Mouse (Mus musculus) CH12.LX (cell line): ENCODE measurements around the gene Fzd2. TPM values are rescaled to one million over a fixed set of nuclear protein-coding genes. Genes with fewer than 3 reads are reported as not detected.

ENCODE experiments used
- DNase-seq: peaks from one replicate; pipeline ENCODE4 v3.0.0-alpha.2; 2013; ENCODE audit errors: extremely low read depth
- H3K27ac ChIP-seq: 2 replicates; pipeline ENCODE4 v1.5.1; 2012; ENCODE audit warnings: low read depth, mild to moderate bottlenecking, control low read depth, moderate library complexity; ENCODE audit not compliant: insufficient read depth
- H3K27me3 ChIP-seq: replicated peaks from 2 replicates; pipeline ENCODE3; 2012; ENCODE audit warnings: inconsistent platforms
- H3K36me3 ChIP-seq, 2 experiments: replicated peaks in 1 of 2; 2 replicates each; pipeline versions ENCODE3 to v1.6.1; 2012; ENCODE audit warnings: inconsistent platforms in 1 of 2, low read length in 1 of 2, mild to moderate bottlenecking in 1 of 2, mixed read lengths in 1 of 2, moderate library complexity in 1 of 2; ENCODE audit not compliant: control insufficient read depth in 1 of 2, insufficient read depth in 1 of 2
- H3K4me1 ChIP-seq, 2 experiments: 2 replicates each; pipeline ENCODE4 v1.6.1; 2012; ENCODE audit warnings: inconsistent platforms in 1 of 2, moderate library complexity in 1 of 2; ENCODE audit not compliant: insufficient read depth in 2 of 2, control insufficient read depth in 1 of 2
- H3K4me2 ChIP-seq: 2 replicates; pipeline ENCODE4 v1.6.1; 2012; ENCODE audit warnings: low read depth, mild to moderate bottlenecking, control low read depth; ENCODE audit not compliant: poor library complexity, insufficient read depth, severe bottlenecking
- H3K4me3 ChIP-seq, 3 experiments: fragments of 150-350 bp in 1 of 3; sonication (generic) in 1 of 3; replicated peaks in 1 of 3; 2 replicates each; pipeline versions ENCODE3 to v1.5.1; 2011 to 2012; ENCODE audit warnings: low read depth in 2 of 3, low read length in 2 of 3, mild to moderate bottlenecking in 2 of 3, moderate library complexity in 2 of 3, control low read depth in 1 of 3, improper control_type of control experiment in 1 of 3, inconsistent platforms in 1 of 3, mixed read lengths in 1 of 3; ENCODE audit not compliant: poor library complexity in 1 of 3
- H3K79me2 ChIP-seq: replicated peaks from 2 replicates; pipeline ENCODE4 v1.6.1; 2012; ENCODE audit warnings: mild to moderate bottlenecking, moderate library complexity; ENCODE audit not compliant: control insufficient read depth, poor library complexity, insufficient read depth, severe bottlenecking; ENCODE audit errors: extremely low read depth
- H3K9ac ChIP-seq: 2 replicates; pipeline ENCODE4 v1.6.1; 2012; ENCODE audit warnings: low read depth, mild to moderate bottlenecking, control low read depth, moderate library complexity; ENCODE audit not compliant: insufficient read depth
- H3K9me3 ChIP-seq: replicated peaks from 2 replicates; pipeline ENCODE3; 2012; ENCODE audit warnings: low read length, inconsistent platforms, mixed read lengths
- BHLHE40 ChIP-seq: IDR thresholded peaks from 2 replicates; pipeline ENCODE4 v1.6.1; 2011; ENCODE audit warnings: mild to moderate bottlenecking, low read depth, low read length, improper control_type of control experiment
- CHD1 ChIP-seq: IDR thresholded peaks from 2 replicates; pipeline ENCODE4 v1.6.1; 2012; ENCODE audit warnings: low read depth, low read length, improper control_type of control experiment, inconsistent platforms
- CHD2 ChIP-seq: IDR thresholded peaks from 2 replicates; pipeline ENCODE4 v1.6.1; 2011; ENCODE audit warnings: low read length, improper control_type of control experiment
- CTCF ChIP-seq, 2 experiments: IDR thresholded peaks in 1 of 2; conservative IDR thresholded peaks in 1 of 2; 2 replicates each; pipeline ENCODE4 v1.5.1; 2011 to 2012; ENCODE audit warnings: low read depth in 2 of 2, low read length in 2 of 2, improper control_type of control experiment in 1 of 2, inconsistent platforms in 1 of 2, mild to moderate bottlenecking in 1 of 2, moderate library complexity in 1 of 2
- HCFC1 ChIP-seq: IDR thresholded peaks from 2 replicates; pipeline ENCODE4 v1.6.1; 2012; ENCODE audit warnings: low read depth, mild to moderate bottlenecking, inconsistent platforms, low read length, improper control_type of control experiment
- IRF4 ChIP-seq: IDR thresholded peaks from 2 replicates; pipeline ENCODE4 v1.6.1; 2014; ENCODE audit warnings: low read depth, mild to moderate bottlenecking, inconsistent platforms, low read length, improper control_type of control experiment
- JUN ChIP-seq: IDR thresholded peaks from 2 replicates; pipeline ENCODE4 v1.6.1; 2011; ENCODE audit warnings: low read depth, mild to moderate bottlenecking, low read length, improper control_type of control experiment, moderate library complexity; ENCODE audit not compliant: insufficient read depth
- JUND ChIP-seq: conservative IDR thresholded peaks from 2 replicates; pipeline ENCODE4 v1.6.1; 2011; ENCODE audit warnings: low read depth, low read length, improper control_type of control experiment
- MAX ChIP-seq: IDR thresholded peaks from 2 replicates; pipeline ENCODE4 v1.6.1; 2011; ENCODE audit warnings: low read length, improper control_type of control experiment
- MAZ ChIP-seq: IDR thresholded peaks from 2 replicates; pipeline ENCODE4 v1.6.1; 2012; ENCODE audit warnings: low read depth, mild to moderate bottlenecking, inconsistent platforms, low read length, improper control_type of control experiment, moderate library complexity
- MEF2A ChIP-seq: IDR thresholded peaks from 2 replicates; pipeline ENCODE4 v1.6.1; 2014; ENCODE audit warnings: low read depth, mild to moderate bottlenecking, inconsistent platforms, low read length, improper control_type of control experiment, borderline replicate concordance
- MYC ChIP-seq: IDR thresholded peaks from 2 replicates; pipeline ENCODE4 v1.6.1; 2011; ENCODE audit warnings: low read depth, mild to moderate bottlenecking, improper control_type of control experiment, low read length
- NRF1 ChIP-seq: IDR thresholded peaks from 2 replicates; pipeline ENCODE4 v1.6.1; 2014; ENCODE audit warnings: low read depth, mild to moderate bottlenecking, inconsistent platforms, low read length, improper control_type of control experiment, moderate library complexity
- RAD21 ChIP-seq: IDR thresholded peaks from 2 replicates; pipeline ENCODE4 v1.6.1; 2011; ENCODE audit warnings: low read depth, mild to moderate bottlenecking, low read length, improper control_type of control experiment, moderate library complexity
- RCOR1 ChIP-seq: conservative IDR thresholded peaks from 2 replicates; pipeline ENCODE4 v1.6.1; 2012; ENCODE audit warnings: low read depth, mild to moderate bottlenecking, inconsistent platforms, low read length, improper control_type of control experiment
- SIN3A ChIP-seq: IDR thresholded peaks from 2 replicates; pipeline ENCODE4 v1.6.1; 2012; ENCODE audit warnings: low read length, improper control_type of control experiment, inconsistent platforms
- SMC3 ChIP-seq: IDR thresholded peaks from 2 replicates; pipeline ENCODE4 v1.6.1; 2011; ENCODE audit warnings: low read depth, low read length, improper control_type of control experiment
- TBP ChIP-seq: conservative IDR thresholded peaks from 2 replicates; pipeline ENCODE4 v1.6.1; 2011; ENCODE audit warnings: low read depth, low read length, improper control_type of control experiment
- ZC3H11A ChIP-seq: IDR thresholded peaks from 2 replicates; pipeline ENCODE4 v1.6.1; 2012; ENCODE audit warnings: low read depth, mild to moderate bottlenecking, inconsistent platforms, low read length, improper control_type of control experiment
- ZMIZ1 ChIP-seq: IDR thresholded peaks from 2 replicates; pipeline ENCODE4 v1.6.1; 2012; ENCODE audit warnings: low read depth, mild to moderate bottlenecking, inconsistent platforms, low read length, improper control_type of control experiment
- ZNF384 ChIP-seq: IDR thresholded peaks from 2 replicates; pipeline ENCODE4 v1.6.1; 2012; ENCODE audit warnings: low read depth, low read length, improper control_type of control experiment, inconsistent platforms
- dilution Hi-C: fragments of 300-500 bp; cut with MboI; formaldehyde crosslinking; loops from 2 replicates; pipeline ENCODE4 v1.14.3; 2020; ENCODE audit warnings: low sequenced_read_pairs; ENCODE audit not compliant: extremely low pct_unique_long_range_greater_than_20kb, extremely low pct_ligation_motif_present
- in situ Hi-C: fragments of 300-500 bp; cut with MboI; formaldehyde crosslinking; loops from 3 replicates; pipeline ENCODE4 v1.14.3; 2019; ENCODE audit warnings: low sequenced_read_pairs, low pct_ligation_motif_present, low pct_unique_long_range_greater_than_20kb, mixed read lengths
- polyA plus RNA-seq: library from polyadenylated mRNA; unstranded; fragments of >175 nt; gene quantifications from 2 replicates; pipeline ENCODE4 v1.2.1, GENCODE M21; 2012; ENCODE audit warnings: low read depth; ENCODE audit not compliant: insufficient read length
- total RNA-seq, 2 experiments: library from RNA; depleted of rRNA; stranded (reverse); fragments of 300-350 nt in 1 of 2; fragments of >200 nt in 1 of 2; gene quantifications; 2 replicates each; pipeline ENCODE4 v1.2.3; 2012 to 2014

Fzd2 gene
- total and polyA plus RNA-seq, 3 experiments, result 0.13 to 0.35 (median 0.20) TPM

GRCm38 (mm10) chr11:102578341-102579118 lies 25.7 kb upstream of the Fzd2 start:
- DNase-seq, result peak; percentile 93
- no peak overlapping the region for H3K27ac ChIP-seq
- peaks cover 71% of the 10 kb centered on the region for H3K27me3 ChIP-seq
- H3K9ac ChIP-seq, result peak overlapping the region; percentile 38
- no peaks in the 10 kb centered on the region for H3K36me3 ChIP-seq
- no peaks in the 10 kb centered on the region for H3K9me3 ChIP-seq
- peaks cover 0 to 12% of the 10 kb centered on the region in 2 experiments; a peak in 2 of 4 replicates for H3K4me1 ChIP-seq
- no peaks in the 10 kb centered on the region for H3K79me2 ChIP-seq
- TF ChIP-seq RAD21 (peak; percentile 68), RCOR1 (no peak), CTCF (conservative IDR thresholded peaks at IDR 0.05 in 1 of 2, IDR thresholded peaks at IDR 0.05 in 1 of 2; ENCODE audit: low read depth in 2 of 2, low read length in 2 of 2) (peak; percentile 87 to 96), ZC3H11A (no peak), HCFC1 (no peak), JUN (no peak), ZMIZ1 (no peak), MYC (0 out of 2 replicates have a peak, but pooled peaks have one; percentile 20), CHD1 (no peak), BHLHE40 (no peak), CHD2 (no peak), MAX (no peak), SIN3A (no peak), JUND (no peak), TBP (no peak), SMC3 (peak; percentile 61), NRF1 (no peak), IRF4 (peak; percentile 39; the same call in 1 of the 2 replicates), MEF2A (no peak), MAZ (no peak), ZNF384 (peak; percentile 70)
- dilution Hi-C loops, result no loop called here
- peak overlapping the region; percentile 20 to 46 (median 35) for H3K4me3 ChIP-seq
- in situ Hi-C loops, result loop anchor here (5.0 kb wide), 1 partner anchor 69 kb away; no protein-coding TSS in a partner anchor
- peak overlapping the region; percentile 85 for H3K4me2 ChIP-seq
